Mouse (Mus musculus): ENCODE measurements around the gene Exosc5. TPM values are rescaled to one million over a fixed set of nuclear protein-coding genes. Genes with fewer than 3 reads are reported as not detected.

The Exosc5 gene
- total RNA-seq, 2 experiments from 2014 or later: 18.8 to 19.6 TPM

GRCm38 (mm10) chr7:25680514-25681258, 21.7 kb downstream of the Exosc5 start, which contains the start of gene B9d2:
TSS of gene B9d2 (plus strand) at chr7:25680780.
- DNase-seq: peak; percentile 97

- no peak for DNase-seq
Observed at GRCm38 (mm10) chr7:25681341-25682231, 22.6 kb downstream of the Exosc5 start.

- DNase-seq: no peak
Observed at GRCm38 (mm10) chr7:25683474-25684180, 24.7 kb downstream of the Exosc5 start.

- no peak for DNase-seq
Observed at GRCm38 (mm10) chr7:25684659-25685058, 25.7 kb downstream of the Exosc5 start.

GRCm38 (mm10) chr7:25685926-25686470, 27.0 kb downstream of the Exosc5 start:
- no peak for DNase-seq

- DNase-seq: peak; percentile 84
Observed at GRCm38 (mm10) chr7:25686680-25687531, 27.9 kb downstream of the Exosc5 start, which contains the start of gene Tgfb1. TSS of gene Tgfb1 (plus strand) at chr7:25687002.

- peak; percentile 76 for DNase-seq
Observed at GRCm38 (mm10) chr7:25687811-25688401, 28.9 kb downstream of the Exosc5 start.

GRCm38 (mm10) chr7:25688810-25689586, 30.0 kb downstream of the Exosc5 start:
- peak; percentile 84 for DNase-seq

GRCm38 (mm10) chr7:25689603-25690021, 30.6 kb downstream of the Exosc5 start:
- no peak for DNase-seq

GRCm38 (mm10) chr7:25690051-25690450, 31.1 kb downstream of the Exosc5 start:
- no peak for DNase-seq

- DNase-seq: no peak
Observed at GRCm38 (mm10) chr7:25694104-25694503, 35.1 kb downstream of the Exosc5 start.

- DNase-seq: no peak
Observed at GRCm38 (mm10) chr7:25699851-25700250, 40.9 kb downstream of the Exosc5 start.

GRCm38 (mm10) chr7:25700732-25701131, 41.8 kb downstream of the Exosc5 start:
- DNase-seq: no peak

GRCm38 (mm10) chr7:25702350-25702749, 43.4 kb downstream of the Exosc5 start:
- no peak for DNase-seq

GRCm38 (mm10) chr7:25703793-25704494, 45.0 kb downstream of the Exosc5 start:
- DNase-seq: no peak

GRCm38 (mm10) chr7:25704716-25705364, 45.9 kb downstream of the Exosc5 start:
- no peak for DNase-seq

- DNase-seq: peak; percentile 61
Observed at GRCm38 (mm10) chr7:25705801-25706251, 46.9 kb downstream of the Exosc5 start.

GRCm38 (mm10) chr7:25706578-25707170, 47.7 kb downstream of the Exosc5 start:
- no peak for DNase-seq
